Mouse (Mus musculus): ENCODE measurements around the gene Smoc2. TPM values are rescaled to one million over a fixed set of nuclear protein-coding genes. Genes with fewer than 3 reads are reported as not detected.

Gene Smoc2
- polyA plus RNA-seq, 1 experiment, result 5.8 TPM

GRCm38 (mm10) chr17:14249595-14249994, 29.7 kb upstream of the Smoc2 start:
- DNase-seq (ENCODE audit: low read depth), result no peak
- TF ChIP-seq POLR2A (IDR thresholded peaks at IDR 0.05; ENCODE audit: borderline replicate concordance, extremely low read depth, insufficient read depth, insufficient read length, poor library complexity, severe bottlenecking), result no peak
- TF ChIP-seq CTCF (IDR thresholded peaks at IDR 0.05; ENCODE audit: borderline replicate concordance, extremely low read depth, insufficient read depth, insufficient read length), result no peak

GRCm38 (mm10) chr17:14250401-14250800, 28.9 kb upstream of the Smoc2 start:
- TF ChIP-seq POLR2A (IDR thresholded peaks at IDR 0.05; ENCODE audit: borderline replicate concordance, extremely low read depth, insufficient read depth, insufficient read length, poor library complexity, severe bottlenecking) (no peak), CTCF (IDR thresholded peaks at IDR 0.05; ENCODE audit: borderline replicate concordance, extremely low read depth, insufficient read depth, insufficient read length) (no peak)
- no peak for DNase-seq (ENCODE audit: low read depth)

- TF ChIP-seq CTCF (IDR thresholded peaks at IDR 0.05; ENCODE audit: borderline replicate concordance, extremely low read depth, insufficient read depth, insufficient read length), result no peak
- TF ChIP-seq POLR2A (IDR thresholded peaks at IDR 0.05; ENCODE audit: borderline replicate concordance, extremely low read depth, insufficient read depth, insufficient read length, poor library complexity, severe bottlenecking), result no peak
- DNase-seq (ENCODE audit: low read depth), result no peak
These were observed 26.9 kb upstream of the Smoc2 start for GRCm38 (mm10) chr17:14252456-14252855.

GRCm38 (mm10) chr17:14254616-14255015, 24.7 kb upstream of the Smoc2 start:
- no peak for DNase-seq (ENCODE audit: low read depth)
- TF ChIP-seq CTCF (IDR thresholded peaks at IDR 0.05; ENCODE audit: borderline replicate concordance, extremely low read depth, insufficient read depth, insufficient read length) (no peak), POLR2A (IDR thresholded peaks at IDR 0.05; ENCODE audit: borderline replicate concordance, extremely low read depth, insufficient read depth, insufficient read length, poor library complexity, severe bottlenecking) (no peak)

- no peak for DNase-seq (ENCODE audit: low read depth)
- TF ChIP-seq CTCF (IDR thresholded peaks at IDR 0.05; ENCODE audit: borderline replicate concordance, extremely low read depth, insufficient read depth, insufficient read length) (no peak), POLR2A (IDR thresholded peaks at IDR 0.05; ENCODE audit: borderline replicate concordance, extremely low read depth, insufficient read depth, insufficient read length, poor library complexity, severe bottlenecking) (no peak)
These were observed 21.3 kb upstream of the Smoc2 start for GRCm38 (mm10) chr17:14257799-14258520.

- no peak for DNase-seq (ENCODE audit: low read depth)
These were observed 20.4 kb upstream of the Smoc2 start for GRCm38 (mm10) chr17:14258906-14259305.

GRCm38 (mm10) chr17:14260966-14261365, 18.3 kb upstream of the Smoc2 start:
- no peak for TF ChIP-seq CTCF (IDR thresholded peaks at IDR 0.05; ENCODE audit: borderline replicate concordance, extremely low read depth, insufficient read depth, insufficient read length)
- TF ChIP-seq POLR2A (IDR thresholded peaks at IDR 0.05; ENCODE audit: borderline replicate concordance, extremely low read depth, insufficient read depth, insufficient read length, poor library complexity, severe bottlenecking), result no peak
- DNase-seq (ENCODE audit: low read depth), result no peak

More at GRCm38 (mm10) chr17:14258906-14259305, 20.4 kb upstream of the Smoc2 start:
- TF ChIP-seq POLR2A (IDR thresholded peaks at IDR 0.05; ENCODE audit: borderline replicate concordance, extremely low read depth, insufficient read depth, insufficient read length, poor library complexity, severe bottlenecking) (no peak), CTCF (IDR thresholded peaks at IDR 0.05; ENCODE audit: borderline replicate concordance, extremely low read depth, insufficient read depth, insufficient read length) (no peak)

- DNase-seq (ENCODE audit: low read depth), result no peak
- TF ChIP-seq CTCF (IDR thresholded peaks at IDR 0.05; ENCODE audit: borderline replicate concordance, extremely low read depth, insufficient read depth, insufficient read length), result no peak
- no peak for TF ChIP-seq POLR2A (IDR thresholded peaks at IDR 0.05; ENCODE audit: borderline replicate concordance, extremely low read depth, insufficient read depth, insufficient read length, poor library complexity, severe bottlenecking)
These were observed 17.1 kb upstream of the Smoc2 start for GRCm38 (mm10) chr17:14262217-14262616.

- DNase-seq (ENCODE audit: low read depth), result no peak
- TF ChIP-seq POLR2A (IDR thresholded peaks at IDR 0.05; ENCODE audit: borderline replicate concordance, extremely low read depth, insufficient read depth, insufficient read length, poor library complexity, severe bottlenecking) (no peak), CTCF (IDR thresholded peaks at IDR 0.05; ENCODE audit: borderline replicate concordance, extremely low read depth, insufficient read depth, insufficient read length) (no peak)
These were observed 11.3 kb upstream of the Smoc2 start for GRCm38 (mm10) chr17:14268001-14268400.

GRCm38 (mm10) chr17:14273386-14273785, 5.9 kb upstream of the Smoc2 start:
- TF ChIP-seq CTCF (IDR thresholded peaks at IDR 0.05; ENCODE audit: borderline replicate concordance, extremely low read depth, insufficient read depth, insufficient read length), result no peak
- no peak for TF ChIP-seq POLR2A (IDR thresholded peaks at IDR 0.05; ENCODE audit: borderline replicate concordance, extremely low read depth, insufficient read depth, insufficient read length, poor library complexity, severe bottlenecking)
- DNase-seq (ENCODE audit: low read depth), result no peak

- TF ChIP-seq CTCF (IDR thresholded peaks at IDR 0.05; ENCODE audit: borderline replicate concordance, extremely low read depth, insufficient read depth, insufficient read length), result no peak
- TF ChIP-seq POLR2A (IDR thresholded peaks at IDR 0.05; ENCODE audit: borderline replicate concordance, extremely low read depth, insufficient read depth, insufficient read length, poor library complexity, severe bottlenecking), result no peak
- no peak for DNase-seq (ENCODE audit: low read depth)
These were observed 2.0 kb upstream of the Smoc2 start for GRCm38 (mm10) chr17:14277310-14277709.

GRCm38 (mm10) chr17:14279966-14280300, 627 bp downstream of the Smoc2 start:
- TF ChIP-seq CTCF (IDR thresholded peaks at IDR 0.05; ENCODE audit: borderline replicate concordance, extremely low read depth, insufficient read depth, insufficient read length) (no peak), POLR2A (IDR thresholded peaks at IDR 0.05; ENCODE audit: borderline replicate concordance, extremely low read depth, insufficient read depth, insufficient read length, poor library complexity, severe bottlenecking) (no peak)
- DNase-seq (ENCODE audit: low read depth), result no peak
